Mouse (Mus musculus) embryonic facial prominence, embryonic 11.5 days (tissue): Measurements from ENCODE around the gene Art5. TPM values are rescaled to one million over a fixed set of nuclear protein-coding genes. Genes with fewer than 3 reads are reported as not detected.

Source experiments
- ATAC-seq: fragments of 200-750 bp; cut with Nextera tagmentation; replicated peaks from 2 replicates; pipeline ENCODE4 v1.8.0; 2017; ENCODE audit warnings: low read depth; ENCODE audit not compliant: insufficient number of reproducible peaks, low FRiP score, low TSS enrichment
- DNase-seq: peaks from one replicate; pipeline ENCODE4 v3.0.0-alpha.2; 2015; ENCODE audit warnings: low spot score
- H3K27ac ChIP-seq: fragments of 300-500 bp; sonication (generic); replicated peaks from 2 replicates; pipeline ENCODE4 v1.5.1; 2014; ENCODE audit warnings: mild to moderate bottlenecking, low read depth, low read length, control low read depth
- H3K27me3 ChIP-seq: fragments of 300-500 bp; sonication (generic); 2 replicates; pipeline ENCODE4 v1.6.1; 2014; ENCODE audit warnings: mild to moderate bottlenecking, low read length, moderate library complexity, mixed read lengths; ENCODE audit not compliant: control insufficient read depth, insufficient read depth
- H3K36me3 ChIP-seq: fragments of 300-500 bp; sonication (generic); replicated peaks from 2 replicates; pipeline ENCODE4 v1.6.1; 2014; ENCODE audit warnings: low read depth, mild to moderate bottlenecking, low read length, moderate library complexity, mixed read lengths; ENCODE audit not compliant: control insufficient read depth, insufficient read depth
- H3K4me1 ChIP-seq: fragments of 300-500 bp; sonication (generic); 2 replicates; pipeline ENCODE4 v1.6.1; 2014; ENCODE audit warnings: low read length, mixed read lengths; ENCODE audit not compliant: control insufficient read depth, insufficient read depth
- H3K4me2 ChIP-seq: fragments of 300-500 bp; sonication (generic); 2 replicates; pipeline ENCODE4 v1.6.1; 2014; ENCODE audit warnings: low read depth, mild to moderate bottlenecking, control low read depth, low read length, moderate library complexity
- H3K4me3 ChIP-seq: fragments of 300-500 bp; sonication (generic); 2 replicates; pipeline ENCODE4 v1.5.1; 2014; ENCODE audit warnings: low read depth, low read length, control low read depth
- H3K9ac ChIP-seq: fragments of 300-500 bp; sonication (generic); replicated peaks from 2 replicates; pipeline ENCODE4 v1.6.1; 2014; ENCODE audit warnings: mild to moderate bottlenecking, control low read depth, low read length
- H3K9me3 ChIP-seq: fragments of 300-500 bp; sonication (generic); replicated peaks from 2 replicates; pipeline ENCODE4 v1.6.1; 2016; ENCODE audit warnings: mild to moderate bottlenecking, low read length, inconsistent platforms, mixed read lengths; ENCODE audit not compliant: control insufficient read depth
- WGBS: fragments of 180-500 bp; shearing (Covaris S2); extraction: QIAGEN DNeasy Blood & Tissue Kit; methylation state at CpG from one replicate; pipeline ENCODE4 v1.1.7; 2014; 5-methylcytosine and 5-hydroxymethylcytosine counted together
- polyA plus RNA-seq: library from polyadenylated mRNA; unstranded; fragments of >200 nt; fragmentation: Nextera tagmentation; extraction: Ambion mirVana; gene quantifications from 2 replicates; pipeline ENCODE4 v1.2.1, GENCODE M21; 2014

Art5 gene
- polyA plus RNA-seq, 1 experiment from 2014 or later, result 1.7 TPM

GRCm38 (mm10) chr7:102113151-102113729 is 4.0 kb upstream of the Art5 start:
- H3K27me3 ChIP-seq, result no peaks in the 10 kb centered on the region
- no peak overlapping the region for H3K9ac ChIP-seq
- H3K4me1 ChIP-seq, result no peaks in the 10 kb centered on the region
- no peak overlapping the region for H3K4me2 ChIP-seq
- 79% methylated on average over 45 of the region's 45 CpGs for WGBS
- ATAC-seq (no peak), DNase-seq (no peak)
- no peaks in the 10 kb centered on the region for H3K36me3 ChIP-seq
- no peak overlapping the region for H3K4me3 ChIP-seq
- H3K9me3 ChIP-seq, result no peaks in the 10 kb centered on the region
- H3K27ac ChIP-seq, result no peak overlapping the region

- H3K27me3 ChIP-seq, result no peaks in the 10 kb centered on the region
- WGBS, result 89% methylated on average over 4 of the region's 4 CpGs
- H3K27ac ChIP-seq, result no peak overlapping the region
- no peaks in the 10 kb centered on the region for H3K4me1 ChIP-seq
- ATAC-seq, result no peak
- DNase-seq, result no peak
- H3K36me3 ChIP-seq, result no peaks in the 10 kb centered on the region
- H3K4me2 ChIP-seq, result no peak overlapping the region
- H3K9ac ChIP-seq, result no peak overlapping the region
- H3K4me3 ChIP-seq, result no peak overlapping the region
- no peaks in the 10 kb centered on the region for H3K9me3 ChIP-seq
Measured at GRCm38 (mm10) chr7:102109746-102110145, 457 bp upstream of the Art5 start.

GRCm38 (mm10) chr7:102108206-102108605 is 1.1 kb downstream of the Art5 start:
- Histone ChIP-seq H3K4me1 (no peaks in the 10 kb centered on the region), H3K4me2 (no peak overlapping the region), H3K9ac (no peak overlapping the region), H3K36me3 (no peaks in the 10 kb centered on the region), H3K27ac (no peak overlapping the region), H3K4me3 (no peak overlapping the region), H3K27me3 (no peaks in the 10 kb centered on the region), H3K9me3 (no peaks in the 10 kb centered on the region)
- 95% methylated on average over 1 of the region's 1 CpGs for WGBS
- DNase-seq (no peak), ATAC-seq (no peak)

- DNase-seq, result peak; percentile 17
- no peaks in the 10 kb centered on the region; the same call in 1 of the 2 replicates for H3K4me1 ChIP-seq
- H3K4me2 ChIP-seq, result peak overlapping the region; percentile 49
- no peaks in the 10 kb centered on the region for H3K36me3 ChIP-seq
- peak overlapping the region; percentile 14; the same call in 1 of the 2 replicates for H3K4me3 ChIP-seq
- H3K9ac ChIP-seq, result peak overlapping the region; percentile 45
- no peaks in the 10 kb centered on the region for H3K27me3 ChIP-seq
- ATAC-seq, result 0 out of 2 replicates have a peak, but pooled peaks have one; percentile 12
- WGBS, result 21% methylated on average over 23 of the region's 23 CpGs
- no peaks in the 10 kb centered on the region for H3K9me3 ChIP-seq
- H3K27ac ChIP-seq, result no peak overlapping the region
Measured at GRCm38 (mm10) chr7:102106700-102107141, 2.6 kb downstream of the Art5 start.

GRCm38 (mm10) chr7:102104126-102104525 is 5.2 kb downstream of the Art5 start:
- no peak overlapping the region for H3K4me2 ChIP-seq
- H3K9ac ChIP-seq, result no peak overlapping the region
- no peaks in the 10 kb centered on the region for H3K27me3 ChIP-seq
- H3K4me1 ChIP-seq, result peaks cover 3% of the 10 kb centered on the region
- H3K27ac ChIP-seq, result no peak overlapping the region
- ATAC-seq (no peak), DNase-seq (no peak)
- 74% methylated on average over 5 of the region's 5 CpGs for WGBS
- H3K9me3 ChIP-seq, result no peaks in the 10 kb centered on the region
- no peak overlapping the region for H3K4me3 ChIP-seq
- H3K36me3 ChIP-seq, result no peaks in the 10 kb centered on the region

GRCm38 (mm10) chr7:102103555-102103954 is 5.7 kb downstream of the Art5 start:
- Histone ChIP-seq H3K4me2 (no peak overlapping the region), H3K4me3 (no peak overlapping the region), H3K9me3 (no peaks in the 10 kb centered on the region), H3K9ac (no peak overlapping the region), H3K4me1 (peaks cover 3% of the 10 kb centered on the region), H3K27me3 (no peaks in the 10 kb centered on the region), H3K27ac (no peak overlapping the region), H3K36me3 (no peaks in the 10 kb centered on the region)
- WGBS, result 88% methylated on average over 2 of the region's 2 CpGs
- no peak for ATAC-seq
- no peak for DNase-seq

- ATAC-seq (no peak), DNase-seq (no peak)
- Histone ChIP-seq H3K4me2 (no peak overlapping the region), H3K4me1 (peaks cover 3% of the 10 kb centered on the region), H3K9me3 (no peaks in the 10 kb centered on the region), H3K9ac (no peak overlapping the region), H3K4me3 (no peak overlapping the region), H3K27me3 (no peaks in the 10 kb centered on the region), H3K27ac (no peak overlapping the region), H3K36me3 (no peaks in the 10 kb centered on the region)
- 55% methylated on average over 6 of the region's 6 CpGs for WGBS
Measured at GRCm38 (mm10) chr7:102102696-102103095, 6.6 kb downstream of the Art5 start.

- no peak overlapping the region for H3K4me2 ChIP-seq
- no peaks in the 10 kb centered on the region for H3K9me3 ChIP-seq
- no peak for ATAC-seq
- H3K27me3 ChIP-seq, result no peaks in the 10 kb centered on the region
- no peak overlapping the region for H3K4me3 ChIP-seq
- no peaks in the 10 kb centered on the region for H3K36me3 ChIP-seq
- H3K27ac ChIP-seq, result no peak overlapping the region
- whole genome bisulfite sequencing, result 39% methylated on average over 8 of the region's 8 CpGs
- H3K4me1 ChIP-seq, result peaks cover 3% of the 10 kb centered on the region
- DNase-seq, result no peak
- no peak overlapping the region for H3K9ac ChIP-seq
Measured at GRCm38 (mm10) chr7:102102241-102102640, 7.0 kb downstream of the Art5 start.
